Mouse (Mus musculus): ENCODE results near the gene Mid1. TPM values are rescaled to one million over a fixed set of nuclear protein-coding genes. Genes with fewer than 3 reads are reported as not detected.
"Not testable (repeated sequence)": the region's sequence is repeated elsewhere in the genome, so short reads cannot be mapped to it uniquely, and the experiment has no call there.

The Mid1 gene
- polyA plus RNA-seq, 1 experiment from 2014 or later = 11.2 TPM

GRCm38 (mm10) chrX:169933228-169933627, 248.2 kb downstream of the Mid1 start:
- Histone ChIP-seq H3K27me3 (0 out of 2 replicates have a peak, but pooled peaks cover 2% of the 10 kb centered on the region), H3K9me3 (no peaks in the 10 kb centered on the region), H3K36me3 (no peaks in the 10 kb centered on the region), H3K4me3 (no peak overlapping the region), H3K4me2 (replicated peaks) (no peak overlapping the region), H3K4me1 (no peaks in the 10 kb centered on the region), H3K9ac (no peak overlapping the region), H3K27ac (no peak overlapping the region)
- ATAC-seq (ENCODE audit: insufficient number of reproducible peaks, insufficient read depth, low FRiP score, low TSS enrichment) = no peak
- 72% methylated on average over 3 of the region's 3 CpGs for WGBS

DNA sequence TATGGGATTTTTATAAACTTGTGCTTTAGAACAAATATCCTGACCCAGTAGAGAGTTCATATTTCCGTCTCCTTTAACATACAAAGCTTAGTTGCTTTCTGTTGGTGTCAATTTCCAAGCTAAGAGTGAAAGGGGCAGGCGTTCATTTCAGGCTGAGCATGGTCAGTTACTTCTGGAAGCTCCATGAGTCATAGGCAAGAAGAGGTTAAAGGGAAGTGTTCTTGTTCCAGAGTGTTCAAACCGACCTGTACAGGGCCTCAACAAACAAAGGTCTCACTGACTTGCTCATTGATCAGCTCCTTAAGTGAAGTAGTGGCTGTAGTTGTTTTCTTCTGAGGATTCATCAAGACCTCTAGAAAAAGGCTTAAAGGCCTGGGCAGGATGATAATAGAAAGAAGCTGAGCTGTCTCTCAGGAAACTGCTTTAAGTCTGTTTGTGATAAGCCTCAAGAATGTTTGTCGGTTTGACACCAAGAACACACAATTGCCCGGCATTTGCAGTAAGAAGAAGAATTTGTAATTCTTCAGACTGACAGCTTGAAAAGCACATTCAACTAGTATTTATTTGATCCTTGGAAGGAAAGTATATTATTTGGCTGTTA, 252.2 kb downstream of the Mid1 start:
- WGBS = 41% methylated on average over 5 of the region's 5 CpGs
- no peak for ATAC-seq (ENCODE audit: insufficient number of reproducible peaks, insufficient read depth, low FRiP score, low TSS enrichment)
- H3K27me3 ChIP-seq = 0 out of 2 replicates have a peak, but pooled peaks cover 2% of the 10 kb centered on the region

DNA sequence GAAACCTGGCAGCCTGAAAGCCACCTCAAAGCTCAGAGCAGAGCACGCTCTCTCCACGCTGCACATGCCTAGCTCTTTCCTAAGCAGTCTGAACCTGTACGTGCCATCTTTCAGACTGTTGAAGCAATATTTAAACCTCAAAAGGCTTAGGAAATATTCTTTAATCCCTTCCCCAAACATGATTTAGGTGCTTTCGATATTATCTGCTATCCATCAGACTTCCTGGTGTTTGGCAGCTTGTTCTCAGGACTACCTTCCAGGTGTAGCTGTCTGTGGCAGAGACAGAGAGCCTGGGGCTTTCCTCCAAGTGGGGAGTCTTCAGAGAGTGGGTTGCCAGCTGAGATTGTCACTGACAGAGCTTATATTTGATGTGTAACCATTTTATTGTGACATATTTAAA, 255.5 kb downstream of the Mid1 start:
- WGBS = 80% methylated on average over 4 of the region's 4 CpGs
- H3K4me1 ChIP-seq = no peaks in the 10 kb centered on the region
- H3K4me3 ChIP-seq = no peak overlapping the region
- no peaks in the 10 kb centered on the region for H3K36me3 ChIP-seq
- no peak overlapping the region for H3K27ac ChIP-seq
- H3K27me3 ChIP-seq = 0 out of 2 replicates have a peak, but pooled peaks cover 2% of the 10 kb centered on the region
- no peaks in the 10 kb centered on the region for H3K9me3 ChIP-seq
- no peak overlapping the region for H3K9ac ChIP-seq
- ATAC-seq (ENCODE audit: insufficient number of reproducible peaks, insufficient read depth, low FRiP score, low TSS enrichment) = no peak
- no peak overlapping the region for H3K4me2 ChIP-seq (replicated peaks)

More for the DNA sequence above, 252.2 kb downstream of the Mid1 start:
- Histone ChIP-seq H3K4me2 (replicated peaks) (no peak overlapping the region), H3K9me3 (no peaks in the 10 kb centered on the region), H3K36me3 (no peaks in the 10 kb centered on the region), H3K9ac (no peak overlapping the region), H3K4me3 (no peak overlapping the region), H3K4me1 (no peaks in the 10 kb centered on the region), H3K27ac (no peak overlapping the region)

- H3K27me3 ChIP-seq = 0 out of 2 replicates have a peak, but pooled peaks cover 3% of the 10 kb centered on the region
- no peaks in the 10 kb centered on the region for H3K9me3 ChIP-seq
- no peaks in the 10 kb centered on the region; the same call in 1 of the 2 replicates for H3K4me1 ChIP-seq
- no peak overlapping the region for H3K4me2 ChIP-seq (replicated peaks)
- no peak overlapping the region for H3K9ac ChIP-seq
- no peaks in the 10 kb centered on the region for H3K36me3 ChIP-seq
- H3K27ac ChIP-seq = no peak overlapping the region
- WGBS = 57% methylated on average over 1 of the region's 1 CpGs
- no peak overlapping the region for H3K4me3 ChIP-seq
- no peak for ATAC-seq (ENCODE audit: insufficient number of reproducible peaks, insufficient read depth, low FRiP score, low TSS enrichment)
Observed at GRCm38 (mm10) chrX:169950596-169950995, 265.6 kb downstream of the Mid1 start.

DNA sequence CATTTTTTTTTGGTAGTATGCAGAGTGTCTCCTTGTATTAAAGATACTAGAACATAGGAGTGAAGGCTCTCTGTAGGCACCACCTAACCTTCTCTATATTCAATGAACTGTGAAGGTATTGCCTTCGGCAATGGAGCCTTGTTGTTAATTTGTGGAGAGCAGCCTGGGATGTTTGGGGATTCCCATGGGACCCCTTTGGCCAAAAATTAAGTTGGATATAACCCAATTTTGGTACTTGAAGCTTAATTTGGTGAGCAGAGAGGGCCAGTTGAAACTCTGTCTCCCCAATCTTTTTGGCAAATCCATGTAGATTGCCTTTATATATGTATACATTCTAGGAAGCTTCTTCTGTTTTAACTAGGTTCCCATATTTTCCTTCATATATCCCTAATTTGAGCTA, 284.3 kb downstream of the Mid1 start:
- Histone ChIP-seq H3K9ac (no peak overlapping the region), H3K4me2 (replicated peaks) (no peak overlapping the region), H3K4me3 (no peak overlapping the region), H3K27me3 (no peaks in the 10 kb centered on the region), H3K27ac (no peak overlapping the region), H3K9me3 (peaks cover 16% of the 10 kb centered on the region; the same call in 1 of the 2 replicates), H3K36me3 (0 out of 2 replicates have a peak, but pooled peaks cover 2% of the 10 kb centered on the region), H3K4me1 (no peaks in the 10 kb centered on the region)
- no peak for ATAC-seq (ENCODE audit: insufficient number of reproducible peaks, insufficient read depth, low FRiP score, low TSS enrichment)
- 90% methylated on average over 1 of the region's 1 CpGs for WGBS

DNA sequence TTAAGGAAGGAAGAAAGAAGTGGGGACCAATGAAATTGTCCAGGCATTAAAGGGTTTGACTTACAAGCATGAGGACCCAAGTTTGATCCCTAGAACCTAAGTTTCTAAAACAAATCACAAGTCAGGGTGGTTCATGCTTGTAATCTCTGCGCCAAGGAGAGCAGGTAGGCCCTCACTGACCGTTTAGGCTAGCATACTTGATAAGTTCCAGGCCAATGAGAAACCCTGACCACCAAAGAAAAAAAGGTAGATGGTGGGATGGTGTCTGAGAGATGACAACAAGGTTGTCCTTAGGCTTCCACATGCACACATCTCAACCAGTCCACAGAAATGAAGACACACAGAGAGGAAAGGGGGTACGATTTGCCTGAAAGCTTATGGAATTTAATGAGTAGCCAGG, 284.8 kb downstream of the Mid1 start:
- ATAC-seq (ENCODE audit: insufficient number of reproducible peaks, insufficient read depth, low FRiP score, low TSS enrichment); H3K4me2 ChIP-seq (replicated peaks); H3K4me1 ChIP-seq; H3K36me3 ChIP-seq; H3K27ac ChIP-seq; H3K9ac ChIP-seq; H3K4me3 ChIP-seq; H3K27me3 ChIP-seq: not testable (repeated sequence)
- H3K9me3 ChIP-seq = peaks cover 16% of the 10 kb centered on the region; the same call in 1 of the 2 replicates
- 86% methylated on average over 3 of the region's 3 CpGs for WGBS

- WGBS = 89% methylated on average over 7 of the region's 7 CpGs
- ATAC-seq (ENCODE audit: insufficient number of reproducible peaks, insufficient read depth, low FRiP score, low TSS enrichment); H3K4me1 ChIP-seq; H3K27ac ChIP-seq; H3K9ac ChIP-seq; H3K36me3 ChIP-seq; H3K4me3 ChIP-seq; H3K27me3 ChIP-seq; H3K4me2 ChIP-seq (replicated peaks): not testable (repeated sequence)
- H3K9me3 ChIP-seq = peaks cover 16% of the 10 kb centered on the region; the same call in 1 of the 2 replicates
Observed at GRCm38 (mm10) chrX:169970546-169970945, 285.5 kb downstream of the Mid1 start.

GRCm38 (mm10) chrX:169971562-169971961, 286.6 kb downstream of the Mid1 start:
- not testable (repeated sequence) for ATAC-seq (ENCODE audit: insufficient number of reproducible peaks, insufficient read depth, low FRiP score, low TSS enrichment)

DNA sequence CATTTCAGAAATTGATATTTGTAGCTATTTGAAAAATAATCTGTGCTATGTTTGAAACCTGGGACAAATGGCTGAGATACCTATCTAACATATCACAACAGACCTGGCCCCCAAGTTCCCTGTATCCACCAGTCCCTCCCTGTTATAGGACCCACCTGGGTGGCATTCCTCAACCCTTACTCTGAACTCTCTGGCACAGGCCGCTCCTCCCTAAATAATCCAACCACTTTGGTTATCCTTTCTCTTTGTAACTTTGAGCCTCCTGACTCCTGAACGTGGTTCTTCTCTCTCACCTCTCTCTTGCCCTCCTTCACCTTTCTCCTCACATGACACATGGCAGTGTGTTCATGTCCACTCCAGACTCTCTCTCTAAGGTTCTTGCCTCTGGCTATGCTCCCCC, 287.1 kb downstream of the Mid1 start:
- not testable (repeated sequence) for H3K27me3 ChIP-seq; H3K27ac ChIP-seq; H3K4me3 ChIP-seq; H3K4me1 ChIP-seq; H3K9ac ChIP-seq; H3K4me2 ChIP-seq (replicated peaks); H3K36me3 ChIP-seq
- peaks cover 16% of the 10 kb centered on the region; the same call in 1 of the 2 replicates for H3K9me3 ChIP-seq
- 73% methylated on average over 2 of the region's 2 CpGs for WGBS
- peak; percentile 19; the same call in 1 of the 2 replicates for ATAC-seq (ENCODE audit: insufficient number of reproducible peaks, insufficient read depth, low FRiP score, low TSS enrichment)

More at GRCm38 (mm10) chrX:169971562-169971961, 286.6 kb downstream of the Mid1 start:
- H3K27ac ChIP-seq; H3K4me3 ChIP-seq; H3K9ac ChIP-seq; H3K4me1 ChIP-seq; H3K4me2 ChIP-seq (replicated peaks); H3K27me3 ChIP-seq; H3K36me3 ChIP-seq: not testable (repeated sequence)
- 86% methylated on average over 6 of the region's 6 CpGs for WGBS
- peaks cover 16% of the 10 kb centered on the region; the same call in 1 of the 2 replicates for H3K9me3 ChIP-seq

- ATAC-seq (ENCODE audit: insufficient number of reproducible peaks, insufficient read depth, low FRiP score, low TSS enrichment); H3K9ac ChIP-seq; H3K4me3 ChIP-seq; H3K4me1 ChIP-seq; H3K27me3 ChIP-seq; H3K36me3 ChIP-seq; H3K4me2 ChIP-seq (replicated peaks); H3K27ac ChIP-seq: not testable (repeated sequence)
- H3K9me3 ChIP-seq = peaks cover 16% of the 10 kb centered on the region; the same call in 1 of the 2 replicates
- 77% methylated on average over 6 of the region's 6 CpGs for WGBS
Observed at GRCm38 (mm10) chrX:169972791-169973494, 287.9 kb downstream of the Mid1 start.

DNA sequence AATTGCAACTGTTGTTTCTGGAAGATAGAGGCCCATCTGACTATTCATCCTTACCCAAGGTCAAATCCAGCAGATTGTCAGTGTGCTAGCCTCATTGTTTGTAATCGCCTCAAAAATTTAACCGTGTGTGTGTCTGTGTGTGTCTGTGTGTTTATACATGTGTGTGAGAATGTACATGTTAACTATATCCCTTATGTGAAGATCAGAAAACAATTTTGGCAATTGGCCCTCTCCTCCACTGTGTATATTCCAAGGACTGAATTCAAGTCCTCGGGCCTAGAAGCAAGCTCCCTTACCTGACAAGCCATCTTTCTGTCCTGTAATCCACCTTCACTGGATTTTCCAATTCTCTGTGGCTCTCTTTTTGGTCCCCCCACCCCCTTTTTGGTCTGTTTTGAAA, 288.8 kb downstream of the Mid1 start:
- not testable (repeated sequence) for ATAC-seq (ENCODE audit: insufficient number of reproducible peaks, insufficient read depth, low FRiP score, low TSS enrichment); H3K27me3 ChIP-seq; H3K4me1 ChIP-seq; H3K4me2 ChIP-seq (replicated peaks); H3K27ac ChIP-seq; H3K4me3 ChIP-seq; H3K36me3 ChIP-seq; H3K9ac ChIP-seq
- peaks cover 21% of the 10 kb centered on the region for H3K9me3 ChIP-seq
- 59% methylated on average over 3 of the region's 3 CpGs for WGBS

DNA sequence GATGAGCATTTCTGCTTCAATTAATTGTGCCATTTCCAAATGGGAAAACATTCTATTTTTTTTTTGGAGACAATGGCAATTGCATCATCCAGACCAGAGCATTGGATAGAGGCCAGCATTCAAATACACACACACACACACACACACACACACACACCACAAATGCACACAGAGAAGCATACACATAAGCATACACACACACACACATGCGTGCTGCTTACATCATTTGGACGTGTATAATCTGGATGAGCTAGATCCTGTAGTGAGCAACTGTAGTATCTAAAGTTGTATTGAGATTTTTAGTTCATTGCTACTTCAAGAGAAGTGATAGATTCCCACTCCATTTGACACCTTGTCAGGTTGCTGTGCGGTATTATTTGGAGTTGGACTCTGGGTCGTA, 289.5 kb downstream of the Mid1 start:
- ATAC-seq (ENCODE audit: insufficient number of reproducible peaks, insufficient read depth, low FRiP score, low TSS enrichment) = not testable (repeated sequence)

More for the DNA sequence above, 289.5 kb downstream of the Mid1 start:
- H3K9ac ChIP-seq; H3K27me3 ChIP-seq; H3K4me3 ChIP-seq; H3K36me3 ChIP-seq; H3K27ac ChIP-seq; H3K4me1 ChIP-seq; H3K4me2 ChIP-seq (replicated peaks): not testable (repeated sequence)
- WGBS = 60% methylated on average over 4 of the region's 4 CpGs
- H3K9me3 ChIP-seq = peaks cover 21% of the 10 kb centered on the region
